Mouse (Mus musculus): Measurements from ENCODE around the gene AY761184.
"Not testable (repeated sequence)": the region's sequence is repeated elsewhere in the genome, so short reads cannot be mapped to it uniquely, and the experiment has no call there.

AY761184 gene

GRCm38 (mm10) chr8:21703545-21703944, at the start of gene AY761184:
AY761184 (minus strand) TSS chr8:21703645.
- not testable (repeated sequence) for DNase-seq

- not testable (repeated sequence) for DNase-seq
Measured at GRCm38 (mm10) chr8:21665497-21665896, 37.9 kb downstream of the AY761184 start, which contains the start of gene Defa34. Defa34 (plus strand) TSS chr8:21665797.

GRCm38 (mm10) chr8:21655480-21655879, 48.0 kb downstream of the AY761184 start, which contains the start of gene Defa17:
Defa17 (plus strand) TSS chr8:21655780.
- DNase-seq: not testable (repeated sequence)
